Mouse (Mus musculus) MEL (cell line): ENCODE results near the gene Abl1. TPM values are rescaled to one million over a fixed set of nuclear protein-coding genes. Genes with fewer than 3 reads are reported as not detected.

Source experiments
- DNase-seq: peaks from one replicate; pipeline ENCODE4 v3.0.0; 2011; ENCODE audit warnings: low read depth, low spot score
- H3K27ac ChIP-seq: 2 replicates; pipeline ENCODE4 v1.5.1; 2012; ENCODE audit warnings: low read depth, mild to moderate bottlenecking, control low read depth, low read length, moderate library complexity; ENCODE audit not compliant: control insufficient read depth
- H3K27me3 ChIP-seq, 2 experiments: fragments of 150-350 bp in 1 of 2; sonication (generic) in 1 of 2; 2 replicates each; pipeline ENCODE4 v1.6.1; 2012; ENCODE audit warnings: low read length in 2 of 2, mild to moderate bottlenecking in 2 of 2, improper control_type of control experiment in 1 of 2, moderate library complexity in 1 of 2; ENCODE audit not compliant: insufficient read depth in 2 of 2, control insufficient read depth in 1 of 2
- H3K36me3 ChIP-seq, 2 experiments: 2 replicates each; pipeline ENCODE4 v1.6.1; 2012 to 2014; ENCODE audit warnings: low read length in 2 of 2, improper control_type of control experiment in 1 of 2, inconsistent platforms in 1 of 2, mild to moderate bottlenecking in 1 of 2; ENCODE audit not compliant: insufficient read depth in 2 of 2, control insufficient read depth in 1 of 2
- H3K4me1 ChIP-seq, 2 experiments: fragments of 150-350 bp in 1 of 2; sonication (generic) in 1 of 2; 2 replicates each; pipeline ENCODE4 v1.6.1; 2012; ENCODE audit warnings: low read length in 2 of 2, improper control_type of control experiment in 1 of 2, mild to moderate bottlenecking in 1 of 2; ENCODE audit not compliant: insufficient read depth in 2 of 2, control insufficient read depth in 1 of 2
- H3K4me3 ChIP-seq, 2 experiments: fragments of 150-350 bp in 1 of 2; sonication (generic) in 1 of 2; 2 replicates each; pipeline ENCODE4 v1.5.1; 2012; ENCODE audit warnings: low read depth in 2 of 2, low read length in 2 of 2, mild to moderate bottlenecking in 2 of 2, moderate library complexity in 2 of 2, control low read depth in 1 of 2, improper control_type of control experiment in 1 of 2; ENCODE audit not compliant: control insufficient read depth in 1 of 2, insufficient read depth in 1 of 2
- H3K79me2 ChIP-seq: 2 replicates; pipeline ENCODE4 v1.6.1; 2012; ENCODE audit warnings: mild to moderate bottlenecking, low read length, moderate library complexity; ENCODE audit not compliant: control insufficient read depth, poor library complexity, insufficient read depth
- H3K9ac ChIP-seq: 2 replicates; pipeline ENCODE4 v1.6.1; 2012; ENCODE audit warnings: low read depth, mild to moderate bottlenecking, control low read depth, low read length, moderate library complexity; ENCODE audit not compliant: control insufficient read depth, poor library complexity, severe bottlenecking
- H3K9me3 ChIP-seq: fragments of 150-350 bp; sonication (generic); replicated peaks from 2 replicates; pipeline ENCODE4 v1.6.1; 2012; ENCODE audit warnings: mild to moderate bottlenecking, low read length, improper control_type of control experiment, moderate library complexity; ENCODE audit not compliant: insufficient read depth
- BHLHE40 ChIP-seq: IDR thresholded peaks from 2 replicates; pipeline ENCODE4 v1.6.1; 2012; ENCODE audit warnings: low read depth, mild to moderate bottlenecking, inconsistent platforms, low read length, improper control_type of control experiment, borderline replicate concordance
- CTCF ChIP-seq, 3 experiments: IDR thresholded peaks in 2 of 3; conservative IDR thresholded peaks in 1 of 3; 2 replicates each; pipeline ENCODE4 v1.5.1; 2011 to 2012; ENCODE audit warnings: low read length in 3 of 3, low read depth in 2 of 3, mild to moderate bottlenecking in 2 of 3, improper control_type of control experiment in 1 of 3, inconsistent platforms in 1 of 3, mixed read lengths in 1 of 3, moderate library complexity in 1 of 3; ENCODE audit not compliant: control insufficient read depth in 1 of 3, insufficient read depth in 1 of 3, poor library complexity in 1 of 3, severe bottlenecking in 1 of 3
- ELF1 ChIP-seq: IDR thresholded peaks from 2 replicates; pipeline ENCODE4 v1.6.1; 2014; ENCODE audit warnings: low read depth, mild to moderate bottlenecking, inconsistent platforms, low read length, improper control_type of control experiment, moderate library complexity
- ETS1 ChIP-seq: IDR thresholded peaks from 2 replicates; pipeline ENCODE4 v1.6.1; 2012; ENCODE audit warnings: low read depth, mild to moderate bottlenecking, inconsistent platforms, low read length, improper control_type of control experiment, moderate library complexity
- GABPA ChIP-seq: IDR thresholded peaks from 2 replicates; pipeline ENCODE4 v1.6.1; 2012; ENCODE audit warnings: low read depth, mild to moderate bottlenecking, inconsistent platforms, low read length, improper control_type of control experiment, moderate library complexity
- HCFC1 ChIP-seq: IDR thresholded peaks from 2 replicates; pipeline ENCODE4 v1.6.1; 2012; ENCODE audit warnings: low read depth, mild to moderate bottlenecking, inconsistent platforms, low read length, improper control_type of control experiment, moderate library complexity
- MEF2A ChIP-seq: IDR thresholded peaks from 2 replicates; pipeline ENCODE4 v1.6.1; 2014; ENCODE audit warnings: low read depth, mild to moderate bottlenecking, inconsistent platforms, low read length, improper control_type of control experiment; ENCODE audit not compliant: poor library complexity, insufficient replicate concordance, severe bottlenecking; ENCODE audit errors: extremely low read depth
- MXI1 ChIP-seq: IDR thresholded peaks from 2 replicates; pipeline ENCODE4 v1.6.1; 2011; ENCODE audit warnings: mild to moderate bottlenecking, low read depth, low read length, improper control_type of control experiment
- MYC ChIP-seq: IDR thresholded peaks from 2 replicates; pipeline ENCODE4 v1.6.1; 2011; ENCODE audit warnings: low read depth, mild to moderate bottlenecking, low read length, improper control_type of control experiment, moderate library complexity
- NELFE ChIP-seq: IDR thresholded peaks from 2 replicates; pipeline ENCODE4 v1.6.1; 2011; ENCODE audit warnings: low read depth, low read length, improper control_type of control experiment
- POLR2A ChIP-seq, 2 experiments: IDR thresholded peaks; 2 replicates each; pipeline ENCODE4 v1.6.1; 2011 to 2012; ENCODE audit warnings: low read length in 2 of 2, mild to moderate bottlenecking in 2 of 2, control low read depth in 1 of 2, improper control_type of control experiment in 1 of 2, low read depth in 1 of 2, moderate library complexity in 1 of 2; ENCODE audit not compliant: control insufficient read depth in 1 of 2, insufficient read depth in 1 of 2, poor library complexity in 1 of 2
- POLR2AphosphoS2 ChIP-seq: IDR thresholded peaks from 2 replicates; pipeline ENCODE4 v1.6.1; 2011; ENCODE audit warnings: low read length, improper control_type of control experiment
- POLR2AphosphoS5 ChIP-seq: IDR thresholded peaks from 2 replicates; pipeline ENCODE4 v1.6.1; 2012; ENCODE audit warnings: low read depth, borderline replicate concordance, mild to moderate bottlenecking, inconsistent platforms, low read length, moderate library complexity, mixed read lengths
- RAD21 ChIP-seq: IDR thresholded peaks from 2 replicates; pipeline ENCODE4 v1.6.1; 2011; ENCODE audit warnings: mild to moderate bottlenecking, low read depth, low read length, improper control_type of control experiment
- RCOR1 ChIP-seq: IDR thresholded peaks from 2 replicates; pipeline ENCODE4 v1.6.1; 2012; ENCODE audit warnings: low read depth, mild to moderate bottlenecking, inconsistent platforms, low read length, improper control_type of control experiment
- SIN3A ChIP-seq: IDR thresholded peaks from 2 replicates; pipeline ENCODE4 v1.6.1; 2012; ENCODE audit warnings: low read length, improper control_type of control experiment, inconsistent platforms
- SMC3 ChIP-seq: IDR thresholded peaks from 2 replicates; pipeline ENCODE4 v1.6.1; 2011; ENCODE audit warnings: low read depth, low read length, improper control_type of control experiment
- TCF12 ChIP-seq: IDR thresholded peaks from 2 replicates; pipeline ENCODE4 v1.6.1; 2014; ENCODE audit warnings: low read depth, mild to moderate bottlenecking, inconsistent platforms, low read length, improper control_type of control experiment, moderate library complexity
- USF1 ChIP-seq: IDR thresholded peaks from 2 replicates; pipeline ENCODE4 v1.6.1; 2014; ENCODE audit warnings: low read depth, mild to moderate bottlenecking, inconsistent platforms, low read length, improper control_type of control experiment, moderate library complexity
- USF2 ChIP-seq, 2 experiments: IDR thresholded peaks; 2 replicates each; pipeline ENCODE4 v1.6.1; 2011 to 2012; ENCODE audit warnings: improper control_type of control experiment in 2 of 2, low read length in 2 of 2, borderline replicate concordance in 1 of 2, inconsistent platforms in 1 of 2, low read depth in 1 of 2, mild to moderate bottlenecking in 1 of 2; ENCODE audit not compliant: insufficient read depth in 1 of 2
- ZKSCAN1 ChIP-seq: IDR thresholded peaks from 2 replicates; pipeline ENCODE4 v1.6.1; 2012; ENCODE audit warnings: low read depth, mild to moderate bottlenecking, inconsistent platforms, low read length, improper control_type of control experiment, moderate library complexity
- ZMIZ1 ChIP-seq: IDR thresholded peaks from 2 replicates; pipeline ENCODE4 v1.6.1; 2012; ENCODE audit warnings: low read depth, mild to moderate bottlenecking, inconsistent platforms, low read length, improper control_type of control experiment, moderate library complexity
- polyA plus RNA-seq, 2 experiments: library from polyadenylated mRNA; stranded (reverse) in 1 of 2; unstranded in 1 of 2; fragments of >175 nt in 1 of 2; fragments of >200 nt in 1 of 2; gene quantifications; 2 replicates each; pipeline versions ENCODE4 v1.2.1 to v1.2.4; 2012; ENCODE audit warnings: low replicate concordance in 2 of 2, low read depth in 1 of 2; ENCODE audit not compliant: insufficient read length in 2 of 2, insufficient read depth in 1 of 2, missing spikeins in 1 of 2
- total RNA-seq: library from RNA; depleted of rRNA; stranded (reverse); fragments of 300-350 nt; gene quantifications from 2 replicates; pipeline ENCODE4 v1.2.3, GENCODE M21; 2012

Gene Abl1
- total and polyA plus RNA-seq, 3 experiments: 21.3 to 47.1 TPM; not detected in 1

DNA sequence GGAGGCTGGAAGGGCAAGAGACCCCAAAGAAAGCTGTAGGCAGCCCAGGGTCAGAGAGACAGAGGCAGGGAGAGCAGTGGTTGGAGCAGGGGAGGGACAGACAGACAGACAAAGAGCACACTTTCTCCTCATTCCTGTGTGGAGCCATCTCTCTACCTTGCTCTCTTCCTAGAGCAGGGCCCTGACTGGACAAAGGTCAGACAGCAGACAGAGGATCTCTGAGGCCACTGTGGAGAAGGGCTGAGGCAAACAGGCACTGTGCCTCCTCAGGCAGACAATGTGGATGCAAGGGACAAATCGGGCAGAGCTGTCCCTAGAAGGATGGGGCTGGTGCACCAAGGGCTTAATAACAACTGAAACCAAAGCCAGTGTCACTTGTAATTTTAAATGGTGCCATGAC is 150.7 kb downstream of the Abl1 start:
- no peaks in the 10 kb centered on the region for H3K9me3 ChIP-seq
- no peaks in the 10 kb centered on the region for H3K79me2 ChIP-seq
- no peak overlapping the region for H3K4me3 ChIP-seq
- H3K9ac ChIP-seq: no peak overlapping the region
- no peak for DNase-seq
- H3K4me1 ChIP-seq: no peaks in the 10 kb centered on the region
- no peak overlapping the region for H3K27ac ChIP-seq
- H3K27me3 ChIP-seq: no peaks in the 10 kb centered on the region; a peak in 1 of 4 replicates
- H3K36me3 ChIP-seq: no peaks in the 10 kb centered on the region
- TF ChIP-seq ZKSCAN1 (no peak), POLR2A (IDR thresholded peaks at IDR 0.05; ENCODE audit: control insufficient read depth in 1 of 2, insufficient read depth in 1 of 2, low read depth in 1 of 2, low read length in 2 of 2, poor library complexity in 1 of 2) (no peak), USF1 (no peak), MXI1 (no peak), SIN3A (no peak), NELFE (no peak), USF2 (IDR thresholded peaks at IDR 0.05; ENCODE audit: borderline replicate concordance in 1 of 2, insufficient read depth in 1 of 2, low read depth in 1 of 2, low read length in 2 of 2) (no peak), ELF1 (no peak), HCFC1 (no peak), GABPA (no peak), MEF2A (no peak)

DNA sequence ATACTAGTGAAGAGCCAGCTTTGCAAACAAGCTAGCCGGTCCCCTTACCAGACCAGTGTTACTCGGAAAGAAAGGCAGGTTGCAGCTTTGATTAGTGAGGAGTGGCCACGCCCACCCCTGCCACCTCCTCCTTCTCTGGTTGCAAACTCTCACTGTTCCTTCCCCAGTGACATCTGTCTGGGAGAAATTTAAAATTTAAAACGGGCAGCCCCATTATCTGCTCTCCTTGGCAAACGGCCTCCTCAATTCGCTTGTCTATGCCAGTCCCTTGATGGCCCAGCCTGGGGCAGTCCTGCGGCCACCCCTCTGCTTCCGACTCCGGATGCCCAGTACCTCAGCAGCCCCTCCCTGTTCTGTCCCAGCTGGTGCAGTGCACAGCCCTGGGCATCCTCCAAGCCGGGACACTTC is 156.6 kb downstream of the Abl1 start:
- H3K27me3 ChIP-seq: no peaks in the 10 kb centered on the region; a peak in 1 of 4 replicates
- no peak overlapping the region for H3K27ac ChIP-seq
- no peaks in the 10 kb centered on the region for H3K79me2 ChIP-seq
- H3K9me3 ChIP-seq: no peaks in the 10 kb centered on the region
- no peak for TF ChIP-seq RCOR1
- TF ChIP-seq NELFE: no peak
- TF ChIP-seq SMC3: no peak
- TF ChIP-seq ZMIZ1: no peak
- no peak for TF ChIP-seq MYC
- TF ChIP-seq HCFC1: no peak
- no peak for TF ChIP-seq TCF12
- no peak for TF ChIP-seq GABPA
- no peak for TF ChIP-seq ETS1
- TF ChIP-seq POLR2AphosphoS5: no peak
- no peak for TF ChIP-seq CTCF (IDR thresholded peaks at IDR 0.05 in 2 of 3, conservative IDR thresholded peaks at IDR 0.05 in 1 of 3; ENCODE audit: control insufficient read depth in 1 of 3, insufficient read depth in 1 of 3, low read depth in 2 of 3, low read length in 3 of 3, poor library complexity in 1 of 3, severe bottlenecking in 1 of 3)
- TF ChIP-seq POLR2AphosphoS2: no peak
- TF ChIP-seq BHLHE40: no peak
- TF ChIP-seq RAD21: no peak
- no peak for TF ChIP-seq MXI1
- no peaks in the 10 kb centered on the region for H3K36me3 ChIP-seq
- DNase-seq: no peak
- no peak overlapping the region for H3K4me3 ChIP-seq
- H3K9ac ChIP-seq: no peak overlapping the region
- H3K4me1 ChIP-seq: no peaks in the 10 kb centered on the region
